Comparison of ENCODE assay signal across 27 mouse cellular contexts in the genomic region with DNA sequence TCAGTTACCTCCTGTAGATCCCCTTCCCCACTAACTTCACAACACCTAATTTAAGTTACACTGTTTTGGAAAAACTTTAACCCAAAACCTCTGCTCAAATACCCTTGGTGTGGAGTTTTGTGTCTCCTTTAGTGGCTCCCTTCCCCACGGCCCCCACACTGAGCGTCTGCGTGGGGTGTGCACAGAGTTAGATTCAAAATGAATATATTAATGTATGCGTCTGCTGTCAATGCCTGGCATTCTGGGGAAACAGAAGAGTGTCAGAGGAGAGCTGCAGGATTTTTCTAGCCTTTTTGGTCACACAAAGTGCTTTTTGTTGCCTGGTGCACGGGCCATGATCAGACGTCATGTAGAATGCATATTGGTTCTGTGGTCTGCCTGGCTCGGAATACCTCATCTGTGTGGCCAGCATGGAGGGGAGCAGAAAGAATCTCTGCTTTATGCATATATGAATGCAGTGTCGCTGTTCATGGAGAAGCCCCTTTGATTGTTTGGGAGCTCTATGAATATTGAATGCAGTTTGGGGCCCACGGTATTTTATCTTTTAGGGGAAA. TPM values are rescaled to one million over a fixed set of nuclear protein-coding genes. Genes with fewer than 3 reads are reported as not detected.
A peak's percentile ranks its signal among the peaks of the same experiment; 100 is the strongest.
DNase-seq lines count a peak whose midpoint lies in the region; ATAC-seq and TF ChIP-seq lines count a peak whose summit lies in the region.
"Had no signal": no experiment of that assay in that cellular context is flagged by ENCODE, and none has a peak within 500 bp of the region (broad histone marks: within the 10 kb centered on the region; RNA-seq: fewer than 3 reads in every experiment).

No protein-coding gene starts in this region.

- no peak overlapping the region for H3K9ac ChIP-seq in hindbrain, embryonic 16.5 days (ENCODE audit: low read depth, low read length)
- H3K9ac ChIP-seq in hindbrain, embryonic 14.5 days = no peak overlapping the region
- H3K9ac ChIP-seq in limb, embryonic 12.5 days (replicated peaks) = no peak overlapping the region
- no peak overlapping the region for H3K9ac ChIP-seq in midbrain, embryonic 15.5 days
- H3K9ac ChIP-seq: forebrain, embryonic 15.5 days; heart, embryonic 15.5 days; liver, embryonic 14.5 days; lung, embryonic 15.5 days; neural tube, embryonic 12.5 days; stomach, embryonic 15.5 days had no signal

- H3K4me2 ChIP-seq in hindbrain, embryonic 16.5 days (ENCODE audit: low read length) = no peak overlapping the region
- no peak overlapping the region for H3K4me2 ChIP-seq in hindbrain, embryonic 14.5 days (replicated peaks)
- no peak overlapping the region for H3K4me2 ChIP-seq in limb, embryonic 12.5 days
- no peak overlapping the region for H3K4me2 ChIP-seq in midbrain, embryonic 15.5 days
- H3K4me2 ChIP-seq: forebrain, embryonic 15.5 days; heart, embryonic 15.5 days; lung, embryonic 15.5 days; neural tube, embryonic 12.5 days; stomach, embryonic 15.5 days had no signal

- no peak overlapping the region for H3K27ac ChIP-seq in hindbrain, embryonic 16.5 days (ENCODE audit: low read depth, low read length)
- H3K27ac ChIP-seq in hindbrain, embryonic 14.5 days = no peak overlapping the region
- H3K27ac ChIP-seq in limb, embryonic 12.5 days = peak overlapping the region; percentile 25; the same call in 1 of the 2 replicates
- H3K27ac ChIP-seq in limb, embryonic 10.5 days = no peak overlapping the region
- H3K27ac ChIP-seq in midbrain, embryonic 15.5 days = peak overlapping the region; percentile 39; the same call in 1 of the 2 replicates
- H3K27ac ChIP-seq in cerebellum, adult 2 months (ENCODE audit: insufficient read depth, low read length) = no peak overlapping the region; the same call in 1 of the 2 replicates
- H3K27ac ChIP-seq: forebrain, embryonic 15.5 days; heart, adult 2 months; heart, embryonic 15.5 days; liver, embryonic 14.5 days; lung, embryonic 15.5 days; macrophage; neural tube, embryonic 12.5 days; stomach, embryonic 15.5 days had no signal

- 0 out of 2 replicates have a peak, but pooled peaks have one; percentile 27 for ATAC-seq in hindbrain, embryonic 16.5 days
- no peak for ATAC-seq in hindbrain, embryonic 14.5 days (ENCODE audit: low FRiP score)
- no peak for ATAC-seq in limb, embryonic 12.5 days (ENCODE audit: insufficient number of reproducible peaks, insufficient read depth, low FRiP score, low TSS enrichment, low read depth)
- peak; percentile 62; the same call in 1 of the 2 replicates for ATAC-seq in midbrain, embryonic 15.5 days (replicated peaks)
- ATAC-seq: forebrain, embryonic 15.5 days; intestine, embryonic 16.5 days had no signal

- no peaks in the 10 kb centered on the region for H3K4me1 ChIP-seq in hindbrain, embryonic 16.5 days (ENCODE audit: control insufficient read depth, insufficient read depth, low read depth, low read length)
- H3K4me1 ChIP-seq in hindbrain, embryonic 14.5 days (replicated peaks; ENCODE audit: control insufficient read depth, insufficient read depth, low read length) = no peaks in the 10 kb centered on the region
- no peaks in the 10 kb centered on the region for H3K4me1 ChIP-seq in limb, embryonic 12.5 days (replicated peaks)
- H3K4me1 ChIP-seq in limb, embryonic 10.5 days = peaks cover 11% of the 10 kb centered on the region; the same call in 1 of the 2 replicates
- H3K4me1 ChIP-seq in midbrain, embryonic 15.5 days = peaks cover 15% of the 10 kb centered on the region
- H3K4me1 ChIP-seq in cerebellum, adult 2 months (ENCODE audit: control insufficient read depth, insufficient read depth, low read length) = no peaks in the 10 kb centered on the region
- H3K4me1 ChIP-seq: forebrain, embryonic 15.5 days; heart, embryonic 15.5 days; lung, embryonic 15.5 days; neural tube, embryonic 12.5 days; stomach, embryonic 15.5 days had no signal

- no peak overlapping the region for H3K4me3 ChIP-seq in hindbrain, embryonic 16.5 days (ENCODE audit: low read length)
- H3K4me3 ChIP-seq in hindbrain, embryonic 14.5 days (replicated peaks; ENCODE audit: low read length) = no peak overlapping the region
- H3K4me3 ChIP-seq in limb, embryonic 12.5 days (replicated peaks) = no peak overlapping the region
- H3K4me3 ChIP-seq in limb, embryonic 10.5 days = no peak overlapping the region
- no peak overlapping the region for H3K4me3 ChIP-seq in midbrain, embryonic 15.5 days
- no peak overlapping the region for H3K4me3 ChIP-seq in cerebellum, adult 2 months (replicated peaks; ENCODE audit: insufficient read depth, low read depth, low read length)
- H3K4me3 ChIP-seq: erythroblast, embryonic 14.5 days; forebrain, embryonic 15.5 days; heart, adult 2 months; heart, embryonic 15.5 days; lung, embryonic 15.5 days; neural tube, embryonic 12.5 days; stomach, embryonic 15.5 days had no signal

- no peaks in the 10 kb centered on the region for H3K36me3 ChIP-seq in hindbrain, embryonic 16.5 days (ENCODE audit: control insufficient read depth, insufficient read depth, low read length)
- no peaks in the 10 kb centered on the region for H3K36me3 ChIP-seq in hindbrain, embryonic 14.5 days (replicated peaks; ENCODE audit: control insufficient read depth, insufficient read depth)
- H3K36me3 ChIP-seq in limb, embryonic 12.5 days = no peaks in the 10 kb centered on the region
- no peaks in the 10 kb centered on the region for H3K36me3 ChIP-seq in limb, embryonic 10.5 days
- H3K36me3 ChIP-seq in midbrain, embryonic 15.5 days (replicated peaks) = no peaks in the 10 kb centered on the region
- H3K36me3 ChIP-seq: forebrain, embryonic 15.5 days; heart, embryonic 15.5 days; lung, embryonic 15.5 days; neural tube, embryonic 12.5 days; stomach, embryonic 15.5 days had no signal

- 41% methylated on average over 9 of the region's 9 CpGs for WGBS in hindbrain, embryonic 16.5 days
- WGBS in hindbrain, embryonic 14.5 days = 45% methylated on average over 9 of the region's 9 CpGs
- WGBS in limb, embryonic 12.5 days = 84% methylated on average over 9 of the region's 9 CpGs
- WGBS in limb, embryonic 10.5 days = 94% methylated on average over 9 of the region's 9 CpGs
- 25% methylated on average over 9 of the region's 9 CpGs for WGBS in midbrain, embryonic 15.5 days
- 74% methylated on average over 9 of the region's 9 CpGs for WGBS in cerebellum, adult 2 months

- no peak for DNase-seq in hindbrain, embryonic 14.5 days (ENCODE audit: low spot score)
- no peak for DNase-seq in limb, embryonic 10.5 days (ENCODE audit: low spot score)
- DNase-seq in brain, embryonic 14.5 days (ENCODE audit: low read depth) = peak; percentile 34
- no peak for DNase-seq in cerebellum, adult 2 months
- DNase-seq: adrenal gland, postnatal 25 days; B cell, adult 2 months; cerebellum, adult 18-20 months; cerebellum, postnatal 36 days; gastrocnemius, postnatal 25 days; heart, adult 2 months; heart, postnatal 4 days; kidney, postnatal 4 days; layer of hippocampus, postnatal 36 days; right cerebral cortex, postnatal 14 days; thymus, adult 2 months had no signal

- no peaks in the 10 kb centered on the region for H3K9me3 ChIP-seq in hindbrain, embryonic 16.5 days (ENCODE audit: control insufficient read depth, low read length)
- H3K9me3 ChIP-seq in hindbrain, embryonic 14.5 days (ENCODE audit: control insufficient read depth, low read length) = no peaks in the 10 kb centered on the region
- no peaks in the 10 kb centered on the region for H3K9me3 ChIP-seq in limb, embryonic 12.5 days
- no peaks in the 10 kb centered on the region for H3K9me3 ChIP-seq in limb, embryonic 10.5 days (replicated peaks)
- no peaks in the 10 kb centered on the region for H3K9me3 ChIP-seq in midbrain, embryonic 15.5 days
- H3K9me3 ChIP-seq: forebrain, embryonic 15.5 days; heart, embryonic 15.5 days; lung, embryonic 15.5 days; neural tube, embryonic 12.5 days; stomach, embryonic 15.5 days had no signal

- no peak for TF ChIP-seq CTCF in brain, embryonic 14.5 days (IDR thresholded peaks at IDR 0.05; ENCODE audit: borderline replicate concordance, extremely low read depth, insufficient read depth, insufficient read length)
- TF ChIP-seq CTCF in cerebellum, adult 2 months (IDR thresholded peaks at IDR 0.05; ENCODE audit: borderline replicate concordance, insufficient read depth, low read depth, low read length) = no peak

- no peaks in the 10 kb centered on the region for H3K27me3 ChIP-seq in hindbrain, embryonic 16.5 days (replicated peaks; ENCODE audit: control insufficient read depth, insufficient read depth, low read length)
- no peaks in the 10 kb centered on the region for H3K27me3 ChIP-seq in hindbrain, embryonic 14.5 days (ENCODE audit: control insufficient read depth, insufficient read depth, low read length)
- no peaks in the 10 kb centered on the region for H3K27me3 ChIP-seq in limb, embryonic 12.5 days
- H3K27me3 ChIP-seq in limb, embryonic 10.5 days (ENCODE audit: low read depth, poor library complexity, severe bottlenecking) = no peaks in the 10 kb centered on the region
- no peaks in the 10 kb centered on the region for H3K27me3 ChIP-seq in midbrain, embryonic 15.5 days (replicated peaks)
- no peaks in the 10 kb centered on the region; the same call in 1 of the 2 replicates for H3K27me3 ChIP-seq in cerebellum, adult 2 months (ENCODE audit: control insufficient read depth, insufficient read depth, low read length)
- H3K27me3 ChIP-seq: forebrain, embryonic 15.5 days; heart, embryonic 15.5 days; lung, embryonic 15.5 days; neural tube, embryonic 12.5 days; stomach, embryonic 15.5 days had no signal

- no peak for TF ChIP-seq POLR2A in brain, embryonic 14.5 days (IDR thresholded peaks at IDR 0.05; ENCODE audit: borderline replicate concordance, extremely low read depth, insufficient read depth, insufficient read length, poor library complexity, severe bottlenecking)
- TF ChIP-seq POLR2A in cerebellum, adult 2 months (IDR thresholded peaks at IDR 0.05; ENCODE audit: borderline replicate concordance, insufficient read depth, low read length) = no peak

RNA-seq across cellular contexts. Expression of a gene that starts 47.8 kb away (rescaled TPM):
- 67.5 and 69.4 TPM in 2 replicates for polyA plus RNA-seq in hindbrain, embryonic 16.5 days (2015; fragmentation: Nextera tagmentation; extraction: Ambion mirVana)
- polyA plus RNA-seq in hindbrain, embryonic 14.5 days (2014; fragmentation: Nextera tagmentation; extraction: Ambion mirVana) = 72.2 and 77.9 TPM in 2 replicates
- 25.7 and 26.1 TPM in 2 replicates for polyA plus RNA-seq in limb, embryonic 12.5 days (2016; fragmentation: Nextera tagmentation; extraction: Ambion mirVana)
- 11.1 and 15.6 TPM in 2 replicates for polyA plus RNA-seq in limb, embryonic 10.5 days (2016; fragmentation: Nextera tagmentation; extraction: Ambion mirVana)
- polyA plus RNA-seq in brain, embryonic 14.5 days (2012; rRNA removed) = 28.3 and 37.9 TPM in 2 replicates
- polyA plus RNA-seq in midbrain, embryonic 15.5 days (2015; fragmentation: Nextera tagmentation; extraction: Ambion mirVana) = 73.9 and 75.1 TPM in 2 replicates
- polyA plus RNA-seq in cerebellum, adult 2 months (2012; rRNA removed) = 24.1 and 28.4 TPM in 2 replicates
- polyA plus RNA-seq: erythroblast, embryonic 14.5 days; macrophage had no signal

Comparison
In these comparisons a context has a peak if more than half of its experiments do, and no peak if none do; other contexts are left out.
1. ATAC-seq: peak in hindbrain, embryonic 16.5 days (single experiment) and midbrain, embryonic 15.5 days (single experiment); none in hindbrain, embryonic 14.5 days (single experiment) and limb, embryonic 12.5 days (single experiment).
2. H3K27ac ChIP-seq: peak in limb, embryonic 12.5 days (single experiment) and midbrain, embryonic 15.5 days (single experiment); none in hindbrain, embryonic 16.5 days (single experiment), hindbrain, embryonic 14.5 days (single experiment), limb, embryonic 10.5 days (single experiment) and cerebellum, adult 2 months (single experiment).